Mouse (Mus musculus) left cerebral cortex, postnatal 36 days (tissue): ENCODE results near the gene Slx1b. TPM values are rescaled to one million over a fixed set of nuclear protein-coding genes. Genes with fewer than 3 reads are reported as not detected.
"Not testable (repeated sequence)": the region's sequence is repeated elsewhere in the genome, so short reads cannot be mapped to it uniquely, and the experiment has no call there.

Experiments used
- DNase-seq, 2 experiments: peaks; one replicate each; pipeline ENCODE4 v3.0.0; 2021 to 2022; ENCODE audit warnings: low spot score in 2 of 2, mixed read lengths in 1 of 2
- intact Hi-C: fragments of 180-260 bp; cut with DNase I; formaldehyde crosslinking; loops from one replicate; pipeline ENCODE4 v1.15.1; 2025
- total RNA-seq, 2 experiments: library from RNA; stranded (reverse); gene quantifications; 2 replicates each; pipeline ENCODE4 v1.2.3; 2021

The Slx1b gene
- total RNA-seq, 2 experiments from 2014 or later = 17.6 to 20.3 TPM

DNA sequence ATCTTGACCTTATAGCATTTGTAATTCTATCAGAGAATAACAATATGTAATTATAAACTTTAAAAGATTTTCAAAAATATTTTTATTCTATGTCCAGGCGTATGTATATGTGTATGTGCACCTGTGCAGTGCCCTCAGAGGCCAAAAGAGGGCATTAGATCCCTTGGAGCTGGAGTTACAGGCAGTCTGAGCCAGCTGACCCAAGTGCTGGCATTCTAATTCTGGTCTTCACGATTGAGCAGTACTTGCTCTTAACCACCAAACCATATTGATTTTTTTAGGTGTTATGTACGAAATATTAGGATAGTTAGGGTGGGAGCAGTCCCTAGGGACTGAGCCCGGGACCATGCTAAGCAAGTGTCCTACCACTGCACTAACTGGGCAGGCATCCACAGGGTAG is 47.1 kb downstream of the Slx1b start:
- intact Hi-C loops = loop anchor here (2.0 kb wide), 1 partner anchor 46 kb away; the partner anchor contains the start of genes Bola2 and Slx1b
- no peak for DNase-seq

DNA sequence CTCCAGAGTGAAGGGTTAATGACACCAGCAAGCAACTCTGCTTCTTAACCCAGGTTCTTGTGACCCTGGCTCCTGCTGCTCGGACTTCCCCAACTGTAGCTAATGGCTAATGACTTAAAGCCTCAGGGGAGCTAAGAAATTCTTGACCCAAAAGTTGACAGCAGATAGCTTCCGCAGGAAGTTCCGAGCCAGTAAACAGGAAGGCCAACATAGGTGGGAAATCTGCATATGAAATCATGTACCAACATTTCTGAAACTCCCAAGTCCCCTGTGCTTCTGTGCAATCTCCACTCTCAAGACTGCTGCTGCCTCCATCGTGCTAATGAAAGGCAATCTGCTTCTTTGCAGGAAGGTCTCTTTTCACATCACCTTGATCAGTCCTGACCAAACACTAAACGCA is 49.9 kb downstream of the Slx1b start:
- intact Hi-C loops = no loop called here
- no peak for DNase-seq

DNA sequence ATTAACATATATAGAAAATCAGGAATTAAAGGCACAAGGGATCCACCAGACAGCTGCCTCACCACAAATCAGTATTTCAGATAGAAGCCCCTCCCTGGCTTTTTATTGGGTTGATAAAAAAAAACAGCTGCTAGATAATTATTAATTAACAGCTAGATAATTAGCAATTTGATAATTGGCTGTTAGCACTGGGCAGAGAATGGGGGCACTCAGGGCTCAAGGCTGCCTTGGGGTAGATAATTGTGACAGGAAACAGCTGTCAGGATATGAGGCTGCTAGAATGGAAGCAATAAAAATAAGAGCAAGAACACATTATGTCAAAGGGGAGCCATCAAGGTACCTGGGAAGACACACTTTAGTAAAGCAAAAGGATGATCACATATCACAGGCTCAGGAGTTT is 50.7 kb downstream of the Slx1b start:
- no peak for DNase-seq
- intact Hi-C loops = no loop called here

DNA sequence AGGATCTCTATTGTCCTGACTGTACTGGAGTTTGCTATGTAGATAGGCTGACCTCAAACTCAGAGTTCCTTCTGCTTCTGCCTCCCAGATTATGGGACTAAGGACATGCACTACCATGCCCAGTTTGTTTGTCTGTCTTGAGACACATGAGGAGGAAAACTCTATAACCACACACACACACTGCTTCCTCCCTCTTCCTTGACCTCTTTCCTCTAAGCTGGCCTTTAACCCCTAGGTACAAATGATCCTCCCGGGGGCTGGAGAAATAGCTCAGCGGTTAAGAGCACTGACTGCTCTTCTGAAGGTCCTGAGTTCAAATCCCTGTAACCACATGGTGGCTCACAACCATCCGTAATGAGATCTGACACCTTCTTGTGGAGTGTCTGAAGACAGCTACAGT is 51.2 kb downstream of the Slx1b start:
- no peak for DNase-seq
- intact Hi-C loops = no loop called here

DNA sequence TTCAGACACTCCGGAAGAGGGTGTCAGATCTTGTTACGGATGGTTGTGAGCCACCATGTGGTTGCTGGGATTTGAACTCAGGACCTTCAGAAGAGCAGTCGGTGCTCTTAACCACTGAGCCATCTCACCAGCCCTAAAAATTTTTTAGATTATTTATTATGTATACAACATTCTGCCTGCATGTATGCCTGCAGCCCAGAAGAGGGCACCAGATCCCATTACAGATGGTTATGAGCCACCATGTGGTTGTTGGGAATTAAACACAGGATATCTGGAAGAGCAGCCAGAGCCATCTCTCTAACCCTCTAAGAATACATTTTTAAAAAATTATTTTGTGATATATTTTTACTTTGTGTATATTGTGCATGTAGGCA is 52.4 kb downstream of the Slx1b start:
- intact Hi-C loops = not testable (repeated sequence)
- peak in 1 of 2 experiments; percentile 8 for DNase-seq

DNA sequence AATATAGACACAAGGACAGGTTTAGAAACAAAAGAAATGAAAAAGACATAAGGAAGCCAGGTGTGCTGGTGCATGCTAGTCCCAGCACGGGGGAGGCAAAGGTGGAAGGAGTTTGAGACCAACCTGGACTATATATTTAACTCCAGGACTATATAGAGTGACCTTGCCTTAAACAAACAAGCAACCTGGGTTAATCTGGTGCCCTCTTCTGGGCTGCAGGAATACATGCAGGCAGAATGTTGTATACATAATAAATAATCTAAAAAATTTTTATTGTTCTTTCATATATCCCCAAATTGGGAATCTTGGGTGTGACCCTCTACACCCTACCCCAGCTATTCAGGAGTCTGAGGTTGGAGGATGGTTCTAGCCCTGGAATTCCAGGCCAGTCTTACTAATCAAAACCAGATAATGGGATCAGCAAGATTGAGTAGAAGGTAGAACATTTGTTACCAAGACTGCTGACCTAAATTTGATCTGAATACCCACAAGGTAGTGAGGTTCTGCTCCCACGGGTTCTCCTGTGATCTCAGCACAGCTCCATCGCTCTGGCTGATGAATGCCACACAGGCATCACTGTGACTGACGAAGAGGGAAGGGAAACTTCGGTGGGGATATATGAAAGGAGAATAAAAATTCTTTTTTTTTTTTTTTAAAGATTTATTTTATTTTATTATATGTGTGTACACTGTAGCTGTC is 52.9 kb downstream of the Slx1b start:
- DNase-seq = no peak
- intact Hi-C loops = no loop called here

Other genes with a start within 250 kb of the Slx1b start
- gene Atp2a1, start 232.7 kb downstream of the Slx1b start, total RNA-seq = under 1 TPM in 1 of 2 experiments, not detected in 1; 0.54 TPM
- gene Sh2b1, start 220.4 kb downstream of the Slx1b start, total RNA-seq = 10 to 100 TPM; 68.5 to 73.5 TPM
- gene Tufm, start 208.4 kb downstream of the Slx1b start, total RNA-seq = 10 to 100 TPM; 77.2 to 81.6 TPM
- gene Atxn2l, start 192.3 kb downstream of the Slx1b start, total RNA-seq = 100 to 1,000 TPM; 102 to 144 TPM
- gene Eif3c, start 129.4 kb downstream of the Slx1b start, total RNA-seq = 100 to 1,000 TPM; 169 to 193 TPM
- under 1 TPM; 0.39 to 0.63 TPM for gene Apobr, start 110.8 kb downstream of the Slx1b start, total RNA-seq
- gene Cln3, start 110.0 kb downstream of the Slx1b start, total RNA-seq = 10 to 100 TPM; 27.4 to 35.8 TPM
- not detected for gene Il27, start 100.8 kb downstream of the Slx1b start, total RNA-seq
- gene Nupr1, start 64.9 kb downstream of the Slx1b start, total RNA-seq = 10 to 100 TPM; 16.6 to 17.2 TPM
- gene Sgf29, start 46.5 kb downstream of the Slx1b start, total RNA-seq = 10 to 100 TPM; 27.2 to 38.4 TPM
- 10 to 100 TPM in 1 of 2 experiments, 1 to 10 TPM in 1; 9.6 to 15.9 TPM for gene Sult1a1, start 19.4 kb downstream of the Slx1b start, total RNA-seq
- gene Bola2, start 383 bp downstream of the Slx1b start, total RNA-seq = 100 to 1,000 TPM in 1 of 2 experiments, 10 to 100 TPM in 1; 85.8 to 109 TPM
- gene Coro1a, start 12.0 kb upstream of the Slx1b start, total RNA-seq = 100 to 1,000 TPM; 159 to 176 TPM
- gene Mapk3, start 63.8 kb upstream of the Slx1b start, total RNA-seq = 100 to 1,000 TPM; 148 to 172 TPM
- gene Gdpd3, start 70.5 kb upstream of the Slx1b start, total RNA-seq = 1 to 10 TPM in 1 of 2 experiments, under 1 TPM in 1; 0.99 to 3.0 TPM
- 100 to 1,000 TPM; 303 to 345 TPM for gene Ypel3, start 81.2 kb upstream of the Slx1b start, total RNA-seq
- under 1 TPM; 0.54 to 0.68 TPM for gene Tbx6, start 85.7 kb upstream of the Slx1b start, total RNA-seq
- 10 to 100 TPM; 47.5 to 49.9 TPM for gene Ppp4c, start 96.7 kb upstream of the Slx1b start, total RNA-seq
- 10 to 100 TPM; 81.6 to 84.1 TPM for gene Fam57b, start 101.9 kb upstream of the Slx1b start, total RNA-seq
- not detected for gene 4930451I11Rik, start 135.9 kb upstream of the Slx1b start, total RNA-seq
- gene Doc2a, start 151.6 kb upstream of the Slx1b start, total RNA-seq = 10 to 100 TPM; 56.3 to 67.0 TPM
- 10 to 100 TPM; 31.1 to 33.8 TPM for gene Hirip3, start 166.2 kb upstream of the Slx1b start, total RNA-seq
- gene Ino80e, start 166.6 kb upstream of the Slx1b start, total RNA-seq = 10 to 100 TPM; 47.8 to 49.4 TPM
- gene Taok2, start 188.9 kb upstream of the Slx1b start, total RNA-seq = 100 to 1,000 TPM; 152 to 156 TPM
- gene Tmem219, start 227.1 kb upstream of the Slx1b start, total RNA-seq = 10 to 100 TPM; 22.4 to 25.3 TPM
- 100 to 1,000 TPM; 149 to 167 TPM for gene Kctd13, start 233.1 kb upstream of the Slx1b start, total RNA-seq